Mouse (Mus musculus): ENCODE data around the gene Fam216a.
A peak's percentile ranks its signal among the peaks of the same experiment; 100 is the strongest.
"Not testable (repeated sequence)": the region's sequence is repeated elsewhere in the genome, so short reads cannot be mapped to it uniquely, and the experiment has no call there.

Gene Fam216a

GRCm38 (mm10) chr5:122324608-122325431 is 47.3 kb downstream of the Fam216a start:
- peak; percentile 86 to 91 for DNase-seq (ENCODE audit: low spot score in 2 of 2)

- no peak for DNase-seq (ENCODE audit: low spot score in 2 of 2)
Observed at GRCm38 (mm10) chr5:122323523-122323922, 48.6 kb downstream of the Fam216a start.

GRCm38 (mm10) chr5:122320205-122320781 is 51.9 kb downstream of the Fam216a start:
- no peak for DNase-seq (ENCODE audit: low spot score in 2 of 2)

- peak in 1 of 2 experiments; percentile 78 for DNase-seq (ENCODE audit: low spot score in 2 of 2)
Observed at GRCm38 (mm10) chr5:122319474-122320204, 52.5 kb downstream of the Fam216a start.

- not testable (repeated sequence) for DNase-seq (ENCODE audit: low spot score in 2 of 2)
Observed at GRCm38 (mm10) chr5:122318976-122319375, 53.2 kb downstream of the Fam216a start.

DNA sequence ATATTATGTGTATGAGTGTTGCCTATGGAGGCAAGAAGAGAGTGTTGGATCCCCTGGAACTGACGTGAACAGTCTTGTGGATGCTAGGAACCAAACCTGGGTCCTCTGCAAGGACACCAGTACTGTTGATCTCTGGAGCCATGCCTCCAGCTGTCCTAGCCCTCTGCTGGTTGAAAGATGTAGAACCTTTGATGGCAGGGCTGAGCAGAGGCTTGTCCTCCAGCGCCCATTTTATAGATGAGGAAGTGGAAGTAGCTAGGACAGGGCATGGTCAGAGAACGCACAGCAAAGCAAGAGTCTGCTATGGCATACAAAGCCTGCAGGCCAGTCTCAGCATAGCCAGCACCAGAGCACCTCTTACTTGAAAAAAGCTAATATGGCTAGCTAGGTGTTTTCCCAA is 54.1 kb downstream of the Fam216a start:
- no peak for DNase-seq (ENCODE audit: low spot score in 2 of 2)

- peak in 1 of 2 experiments; percentile 66 for DNase-seq (ENCODE audit: low spot score in 2 of 2)
Observed at GRCm38 (mm10) chr5:122317329-122318045, 54.7 kb downstream of the Fam216a start.

- DNase-seq (ENCODE audit: low spot score in 2 of 2), result peak; percentile 93
Observed at GRCm38 (mm10) chr5:122314966-122315667, 57.0 kb downstream of the Fam216a start.

All from right cerebral cortex, postnatal 10 days (tissue).